Mouse (Mus musculus) Patski (cell line): ENCODE measurements around the gene Fgfr4. TPM values are rescaled to one million over a fixed set of nuclear protein-coding genes. Genes with fewer than 3 reads are reported as not detected.
A peak's percentile ranks its signal among the peaks of the same experiment; 100 is the strongest.

Experiments
- ATAC-seq: fragments of 100-300 bp; one replicate; pipeline ENCODE4 v1.8.0; 2021
- CTCF ChIA-PET: fragments of 350-600 bp; sonication (Branson Sonifier 250); formaldehyde crosslinking; loops from one replicate; lab custom pipeline; 2022; ENCODE audit warnings: inconsistent platforms; lab: Charles Lee
- POLR2A ChIA-PET: fragments of 350-600 bp; sonication (Branson Sonifier 250); formaldehyde crosslinking; loops from one replicate; lab custom pipeline; 2022; ENCODE audit warnings: antibody characterized with exemption, inconsistent platforms; lab: Charles Lee
- DNase-seq: peaks from one replicate; pipeline ENCODE4 v3.0.0-alpha.2; 2011; ENCODE audit warnings: low read depth, low spot score
- H3K27me3 ChIP-seq: fragments of 371-371 bp; one replicate; pipeline ENCODE4 v1.5.1; 2021
- CTCF ChIP-seq: fragments of 100-300 bp; IDR thresholded peaks from one replicate; pipeline ENCODE4 v1.5.1; 2021
- in situ Hi-C: fragments of 300-500 bp; cut with MboI; formaldehyde crosslinking; loops from 3 replicates; pipeline ENCODE4 v1.11.1; 2018; ENCODE audit warnings: low pct_unique_long_range_greater_than_20kb, mixed read lengths
- polyA plus RNA-seq: library from polyadenylated mRNA; unstranded; gene quantifications from one replicate; pipeline ENCODE4 v1.2.3, GENCODE M21; 2021

Fgfr4 gene
- polyA plus RNA-seq: 2.6 TPM

DNA sequence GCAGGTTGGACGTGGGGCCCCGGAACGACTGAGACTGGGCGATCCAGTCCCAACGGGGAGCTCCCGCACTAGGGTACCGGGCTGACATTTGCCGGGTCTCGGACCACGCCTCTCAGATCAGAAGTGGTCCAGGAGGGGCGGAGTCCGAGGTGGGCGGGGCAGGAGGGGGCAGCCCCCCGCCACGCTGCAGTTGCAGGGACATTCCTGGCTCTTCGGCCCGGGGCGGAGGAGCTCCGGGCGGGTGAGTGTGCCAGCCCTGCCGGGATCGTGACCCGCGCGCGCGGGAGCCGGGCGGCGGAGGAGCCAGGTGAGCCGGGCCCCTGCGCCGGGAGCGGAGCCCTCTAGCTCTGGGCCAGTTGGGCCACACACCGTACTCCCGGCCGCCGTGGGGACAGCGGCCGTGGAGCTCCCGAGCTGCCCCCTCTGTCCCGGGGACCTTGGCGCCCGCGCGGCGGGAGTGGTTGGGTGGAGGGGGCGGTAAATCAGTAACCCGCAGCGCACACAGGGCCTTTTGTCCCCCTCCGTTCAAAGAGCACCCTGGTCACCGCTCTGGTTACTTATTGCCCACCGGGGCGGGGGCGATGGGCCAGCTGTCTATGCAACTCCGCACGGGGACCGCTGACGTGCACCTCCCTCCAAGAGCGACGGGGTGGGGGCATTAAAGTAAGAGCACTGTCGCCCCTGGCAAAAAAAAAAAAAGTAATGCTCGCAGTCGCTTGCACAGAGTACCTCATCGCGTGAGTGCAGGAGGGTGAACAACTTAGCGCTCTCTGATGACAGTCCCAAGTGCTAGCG lies at the start of gene Fgfr4:
Gene Fgfr4 (plus strand): TSS at position 20 of the 795 bp plus-strand sequence.
- ATAC-seq (no peak), DNase-seq (no peak)
- in situ Hi-C loops: no loop called here
- TF ChIP-seq CTCF: no peak
- ChIA-PET POLR2A (interaction anchor here (0.6 to 1.1 kb wide), 3 partner anchors 18 to 40 kb away, joined by 3 to 4 read pairs (median 3); no protein-coding TSS in a partner anchor), CTCF (no interaction called here)
- no peaks in the 10 kb centered on the region for H3K27me3 ChIP-seq

DNA sequence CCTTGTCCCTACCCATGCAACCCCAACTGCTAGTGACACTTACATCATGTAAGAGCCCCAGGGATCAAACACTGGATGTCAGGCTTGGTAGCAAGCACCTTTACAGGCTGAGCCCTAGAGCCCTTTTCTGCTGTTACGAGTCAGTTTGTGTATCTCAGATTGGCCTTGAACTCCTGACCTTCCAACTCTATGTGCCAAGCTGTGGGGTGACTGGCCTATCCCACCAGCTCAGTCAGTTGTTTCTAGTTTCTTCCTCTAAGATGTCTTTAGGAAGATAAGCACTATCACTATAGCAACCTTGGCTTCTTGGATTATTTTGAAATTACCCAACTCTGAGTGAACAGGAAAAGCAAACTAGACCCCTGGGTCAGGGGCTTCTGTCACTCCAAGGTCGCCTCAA lies 49.1 kb upstream of the Fgfr4 start:
- ChIA-PET CTCF (no interaction called here), POLR2A (no interaction called here)
- DNase-seq (no peak), ATAC-seq (no peak)
- in situ Hi-C loops: no loop called here
- TF ChIP-seq CTCF: no peak
- no peaks in the 10 kb centered on the region for H3K27me3 ChIP-seq

DNA sequence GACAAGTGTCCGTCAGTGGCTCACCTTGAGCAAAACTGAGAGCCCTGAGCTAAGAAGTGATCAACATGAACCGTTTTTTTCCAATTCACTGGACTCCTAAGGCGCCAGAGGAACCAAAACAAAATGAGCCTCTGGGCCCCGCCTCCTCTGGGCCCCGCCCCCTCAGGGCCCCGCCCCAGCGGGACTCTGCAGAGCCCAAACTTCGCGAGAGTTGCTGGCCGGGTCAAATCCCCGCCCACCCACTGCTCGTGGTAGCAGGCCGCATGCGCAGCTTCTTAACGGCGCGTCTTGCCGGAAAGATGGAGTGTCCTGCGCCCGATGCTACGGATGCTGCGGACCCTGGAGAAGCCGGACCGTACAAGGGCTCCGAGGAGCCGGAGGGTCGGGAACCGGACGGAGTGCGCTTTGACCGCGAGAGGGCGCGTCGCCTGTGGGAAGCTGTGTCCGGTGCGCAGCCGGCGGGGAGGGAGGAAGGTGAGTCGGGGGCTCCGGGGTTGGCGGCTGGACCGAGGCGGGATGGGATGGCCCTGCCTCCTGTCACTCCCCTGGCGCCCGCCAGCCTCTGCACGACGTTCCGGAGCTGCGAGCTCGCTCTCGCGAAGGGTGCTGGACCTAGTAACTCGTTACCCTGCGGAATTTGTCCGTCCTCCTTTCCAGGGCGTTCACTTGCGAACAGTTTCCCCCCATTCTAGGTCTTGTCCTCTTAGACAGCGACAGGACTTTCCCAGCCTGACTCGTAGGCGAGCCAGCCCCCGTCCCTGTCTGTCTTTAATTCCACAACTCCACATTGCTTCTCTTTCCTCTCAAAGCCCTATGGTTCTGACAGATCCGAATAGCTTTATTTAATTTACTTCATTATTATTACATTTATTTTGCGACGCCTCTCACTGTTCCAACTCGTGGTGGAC lies 47.1 kb upstream of the Fgfr4 start, which contains the start of gene Zfp346:
Gene Zfp346 (plus strand): TSS at position 267 of the 908 bp plus-strand sequence.
- no peaks in the 10 kb centered on the region for H3K27me3 ChIP-seq
- DNase-seq (peak; percentile 73), ATAC-seq (peak; percentile 82)
- TF ChIP-seq CTCF: no peak
- CTCF ChIA-PET: no interaction called here
- POLR2A ChIA-PET: interaction anchor here (0.5 to 1.2 kb wide), 2 partner anchors 29 to 185 kb away, joined by 3 read pairs; no protein-coding TSS in a partner anchor
- in situ Hi-C loops: no loop called here

DNA sequence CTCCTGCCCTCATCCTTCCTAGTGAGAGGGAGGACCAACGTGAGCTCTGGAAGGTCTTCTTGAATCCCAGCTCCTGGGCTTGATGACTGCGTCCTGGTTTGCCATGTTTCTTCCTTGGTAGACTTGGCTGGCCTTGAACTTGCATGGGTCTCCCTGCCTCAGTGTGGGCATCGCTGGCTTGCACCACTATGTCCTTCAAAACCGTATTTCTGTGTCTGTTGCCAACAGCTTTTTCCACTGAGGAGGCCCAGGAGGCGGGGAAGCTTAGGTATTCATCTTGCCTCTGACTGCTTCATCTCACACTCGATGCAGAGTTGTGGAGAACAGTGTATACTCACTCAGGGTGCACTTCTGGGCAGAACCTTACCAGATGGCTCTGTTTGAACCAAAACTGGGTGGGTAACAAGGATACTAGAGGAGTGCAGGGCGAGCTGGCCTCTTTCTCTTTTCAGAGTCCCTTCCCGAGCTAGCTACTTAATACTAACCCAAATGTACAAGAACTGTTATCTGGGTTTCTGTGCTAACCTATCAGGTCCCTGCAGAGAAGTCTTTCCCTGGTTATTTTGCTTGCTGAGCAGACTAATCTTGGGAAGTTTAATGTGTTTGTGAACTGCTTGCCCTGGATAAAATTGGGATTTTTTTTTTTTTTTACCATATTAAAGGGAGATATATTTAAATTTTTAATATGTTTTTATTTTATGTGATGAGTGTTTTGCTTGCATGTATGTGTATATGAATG lies 46.3 kb upstream of the Fgfr4 start:
- in situ Hi-C loops: no loop called here
- POLR2A ChIA-PET: interaction anchor here (1.2 kb wide), 1 partner anchor 28 kb away, joined by 3 read pairs; no protein-coding TSS in a partner anchor
- DNase-seq: no peak
- ATAC-seq: no peak
- TF ChIP-seq CTCF: no peak
- CTCF ChIA-PET: no interaction called here
- no peaks in the 10 kb centered on the region for H3K27me3 ChIP-seq

DNA sequence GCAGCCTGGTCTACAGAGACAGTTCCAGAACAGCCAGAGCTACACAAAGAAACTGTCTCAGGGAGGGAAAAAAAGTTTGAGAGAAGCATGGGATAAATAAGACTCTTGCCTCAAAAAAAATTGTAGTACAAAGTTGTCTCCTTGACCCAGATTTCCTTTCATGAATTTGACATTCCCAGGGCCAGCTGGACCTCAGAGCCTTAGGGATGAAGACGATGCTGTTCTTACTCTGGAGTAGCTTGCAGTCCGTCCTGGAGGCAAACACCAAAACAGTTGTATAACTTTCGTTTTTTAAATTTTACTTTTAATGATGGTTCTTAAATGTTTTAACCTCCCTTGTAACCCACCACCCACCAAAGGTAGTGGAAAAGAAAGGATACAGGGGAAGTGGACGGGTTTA lies 45.3 kb upstream of the Fgfr4 start:
- in situ Hi-C loops: no loop called here
- ChIA-PET CTCF (interaction anchor here (1.4 kb wide), 1 partner anchor 10 kb away, joined by 3 read pairs; no protein-coding TSS in a partner anchor), POLR2A (no interaction called here)
- no peak for ATAC-seq
- DNase-seq: no peak
- no peaks in the 10 kb centered on the region for H3K27me3 ChIP-seq
- no peak for TF ChIP-seq CTCF

DNA sequence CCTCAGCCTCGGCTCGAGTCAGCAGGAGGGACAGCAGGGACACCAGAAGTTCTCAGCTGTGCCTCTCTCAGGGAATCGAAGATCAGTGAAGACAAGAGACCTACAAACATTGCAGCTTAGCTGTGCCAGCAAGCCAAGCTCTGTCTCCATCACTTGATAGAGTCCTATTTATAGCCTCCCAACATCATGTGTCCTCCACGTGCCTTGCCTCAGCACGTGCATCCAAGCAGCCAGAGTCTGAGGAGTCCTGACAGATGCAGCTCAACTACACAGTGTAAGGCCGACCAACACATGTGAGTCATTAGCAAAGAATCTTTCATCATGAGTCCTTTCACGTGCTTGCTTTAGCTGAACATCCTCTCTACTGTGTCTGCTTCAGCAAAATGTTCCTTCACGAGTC lies 44.7 kb upstream of the Fgfr4 start:
- H3K27me3 ChIP-seq: no peaks in the 10 kb centered on the region
- in situ Hi-C loops: no loop called here
- DNase-seq: no peak
- no peak for ATAC-seq
- ChIA-PET POLR2A (no interaction called here), CTCF (interaction anchor here (0.9 to 1.4 kb wide), 2 partner anchors 10 to 22 kb away, joined by 3 read pairs; no protein-coding TSS in a partner anchor)
- no peak for TF ChIP-seq CTCF

DNA sequence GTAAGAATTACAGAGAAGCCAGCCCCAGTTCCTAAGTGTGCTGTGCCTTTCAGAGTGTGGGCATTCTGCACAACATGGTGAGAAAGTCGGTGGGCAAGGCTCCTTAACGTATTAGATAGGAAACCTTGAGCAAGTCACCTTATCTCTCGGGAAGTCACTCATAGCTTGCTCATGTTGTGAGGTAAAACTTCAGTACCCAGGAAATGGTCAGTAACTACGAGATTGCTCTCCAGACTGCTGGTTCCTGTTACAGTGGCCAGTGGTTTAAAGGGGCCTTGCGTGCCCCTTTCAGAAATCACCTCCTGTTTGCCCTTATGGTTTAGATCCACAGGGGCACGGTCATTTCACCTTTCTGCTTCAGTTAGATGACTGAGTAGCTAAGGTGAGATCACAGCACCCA lies 38.1 kb upstream of the Fgfr4 start:
- TF ChIP-seq CTCF: no peak
- ChIA-PET POLR2A (no interaction called here), CTCF (interaction anchor here (1.5 kb wide), 1 partner anchor 15 kb away, joined by 6 read pairs; no protein-coding TSS in a partner anchor)
- no peaks in the 10 kb centered on the region for H3K27me3 ChIP-seq
- DNase-seq (no peak), ATAC-seq (no peak)
- in situ Hi-C loops: no loop called here

DNA sequence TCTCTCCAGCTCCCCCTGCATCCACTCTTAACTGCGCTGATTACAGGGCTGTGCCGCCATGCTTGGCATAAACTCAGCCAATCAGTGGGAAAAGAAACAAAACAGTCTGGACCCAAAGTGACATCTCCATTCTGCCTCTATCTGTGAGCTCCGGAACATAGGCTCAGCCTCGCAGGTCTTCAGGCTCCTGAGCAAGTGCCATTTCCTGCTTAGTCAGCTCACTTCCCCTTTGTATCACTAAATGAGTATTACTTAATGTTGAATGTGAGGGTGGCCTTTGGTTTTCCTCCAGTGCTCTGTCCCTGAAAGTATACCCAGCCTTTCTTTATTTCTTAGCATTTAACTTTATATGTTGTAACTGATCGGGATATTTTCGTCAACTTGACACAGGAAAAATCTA lies 27.5 kb upstream of the Fgfr4 start:
- ATAC-seq (no peak), DNase-seq (no peak)
- H3K27me3 ChIP-seq: no peaks in the 10 kb centered on the region
- in situ Hi-C loops: no loop called here
- ChIA-PET POLR2A (no interaction called here), CTCF (interaction anchor here (1.5 kb wide), 1 partner anchor 61 kb away, joined by 3 read pairs; no protein-coding TSS in a partner anchor)
- no peak for TF ChIP-seq CTCF

DNA sequence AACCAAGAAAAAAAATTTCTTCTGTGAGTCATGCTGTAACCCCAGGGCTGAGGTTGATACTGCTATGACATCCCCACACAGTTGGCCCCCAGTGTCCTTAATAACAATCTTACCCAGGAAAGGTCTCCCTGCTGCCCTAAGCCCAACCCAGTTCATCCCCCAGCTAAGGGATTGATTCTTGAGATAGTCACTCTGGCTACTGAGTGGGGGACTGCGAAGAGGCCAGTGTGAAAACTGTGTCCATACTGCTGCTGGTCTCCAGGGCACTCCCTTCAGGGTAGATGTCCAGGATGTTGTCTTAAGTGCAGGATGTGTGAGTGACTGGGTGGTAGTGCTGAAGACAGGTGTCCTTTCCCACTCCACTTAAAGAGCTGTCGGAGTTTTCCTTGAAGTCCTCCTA lies 19.0 kb upstream of the Fgfr4 start, which contains the start of gene Gm17617:
Gene Gm17617 (minus strand): TSS at position 101 of the 400 bp plus-strand sequence.
- ATAC-seq: no peak
- ChIA-PET POLR2A (interaction anchor here (1.5 kb wide), 1 partner anchor 28 kb away, joined by 3 read pairs; the partner anchor contains the start of gene Zfp346), CTCF (interaction anchor here (0.9 kb wide), 1 partner anchor 11 kb away, joined by 3 read pairs; no protein-coding TSS in a partner anchor)
- no peaks in the 10 kb centered on the region for H3K27me3 ChIP-seq
- no peak for DNase-seq
- in situ Hi-C loops: no loop called here
- no peak for TF ChIP-seq CTCF
